Mouse (Mus musculus) gastrocnemius, postnatal 10 days (tissue): ENCODE measurements around the gene Gm11487. TPM values are rescaled to one million over a fixed set of nuclear protein-coding genes. Genes with fewer than 3 reads are reported as not detected.
"Not testable (repeated sequence)": the region's sequence is repeated elsewhere in the genome, so short reads cannot be mapped to it uniquely, and the experiment has no call there.

ENCODE experiments used
- DNase-seq: peaks from one replicate; pipeline ENCODE4 v3.0.0; 2021; ENCODE audit warnings: mixed read lengths
- long read RNA-seq, 2 experiments: library from polyadenylated mRNA; stranded (forward); transcript quantifications; one replicate each; pipeline ENCODE4 v2.0.0; 2021
- total RNA-seq, 2 experiments: library from RNA; stranded (reverse); gene quantifications; 2 replicates each; pipeline ENCODE4 v1.2.3; 2021

Gm11487 gene
- not detected for total RNA-seq
- long read RNA-seq, experiment 1 = 0 reads
- long read RNA-seq, experiment 2 = 0 reads

DNA sequence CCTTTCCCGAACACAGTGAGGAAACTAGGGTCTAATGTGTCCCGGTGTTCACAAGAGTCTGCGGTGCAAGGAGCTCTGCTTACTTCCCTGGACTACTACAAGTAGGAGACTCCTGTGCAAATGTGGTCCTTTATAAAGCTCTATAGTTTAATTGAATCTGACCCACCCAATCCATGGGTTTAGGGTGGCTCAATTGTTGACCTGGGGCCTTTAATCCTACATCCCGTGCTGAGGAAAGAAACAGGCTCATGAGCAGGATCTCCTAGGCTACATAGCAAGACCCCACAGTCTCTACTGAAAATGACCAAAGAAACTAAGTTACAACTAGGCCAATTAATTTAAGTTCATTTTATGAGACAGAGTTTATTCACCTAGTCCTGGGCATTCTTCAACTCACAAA, at the start of gene Gm11487:
Gm11487 (minus strand) TSS at position 101 of the 400 bp plus-strand sequence.
- not testable (repeated sequence) for DNase-seq

DNA sequence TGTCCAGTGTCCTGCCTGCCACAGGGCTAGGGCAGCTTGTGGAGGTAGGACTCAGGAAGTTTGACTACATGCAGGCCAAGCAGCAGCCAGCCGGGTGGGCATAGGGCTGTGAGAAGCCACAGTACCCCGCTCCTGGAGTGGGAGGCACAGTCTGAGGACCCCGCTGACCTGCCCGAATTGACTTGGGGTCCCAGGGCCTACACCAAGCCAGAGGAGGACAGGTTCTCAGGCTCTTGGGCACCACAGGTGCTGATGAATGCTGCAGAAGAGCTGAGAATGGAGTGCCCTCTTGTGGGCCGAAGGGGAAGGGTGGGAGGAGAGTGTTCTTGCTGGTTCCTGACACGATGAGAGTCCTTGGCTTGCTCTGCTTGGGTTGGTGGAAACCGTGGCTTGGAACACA, 39.8 kb upstream of the Gm11487 start:
- no peak for DNase-seq

DNA sequence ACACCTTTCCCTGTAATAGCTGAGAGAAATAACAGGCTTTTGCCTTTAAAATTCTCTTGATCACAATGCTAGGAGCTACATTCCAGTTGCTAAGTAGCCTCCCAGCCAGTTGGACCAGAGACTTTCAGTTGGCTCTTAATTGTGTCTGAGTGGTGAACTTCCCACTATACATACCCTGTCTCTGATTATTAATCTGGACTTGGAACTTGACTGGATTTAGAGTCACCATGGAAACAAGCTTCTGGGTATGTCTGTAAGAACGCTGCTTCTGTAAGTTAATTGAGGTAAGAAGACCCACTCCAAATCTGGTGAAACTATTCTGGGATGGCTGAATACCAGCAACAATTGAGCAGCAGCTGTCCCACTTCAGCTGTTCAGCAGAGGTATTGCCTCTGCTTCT, 37.7 kb upstream of the Gm11487 start:
- no peak for DNase-seq

DNA sequence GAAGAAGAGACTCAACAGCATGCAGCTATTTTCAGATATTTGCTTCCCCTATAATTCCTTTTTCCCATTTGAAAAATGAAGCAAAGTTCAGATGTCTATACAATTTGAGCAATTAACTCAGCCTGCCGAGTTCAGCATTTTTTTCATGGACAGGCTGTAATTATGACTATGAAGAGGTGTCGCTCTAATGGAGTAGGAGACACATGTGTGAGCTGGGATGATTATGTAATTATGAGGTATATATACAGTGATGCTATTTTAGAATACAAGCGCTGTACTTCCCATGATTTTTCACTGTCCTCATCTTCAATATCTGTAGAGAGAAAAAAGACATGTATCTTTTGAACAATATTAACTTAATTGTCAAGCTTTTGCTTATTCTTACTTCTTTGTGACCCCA, 21.0 kb upstream of the Gm11487 start:
- no peak for DNase-seq

DNA sequence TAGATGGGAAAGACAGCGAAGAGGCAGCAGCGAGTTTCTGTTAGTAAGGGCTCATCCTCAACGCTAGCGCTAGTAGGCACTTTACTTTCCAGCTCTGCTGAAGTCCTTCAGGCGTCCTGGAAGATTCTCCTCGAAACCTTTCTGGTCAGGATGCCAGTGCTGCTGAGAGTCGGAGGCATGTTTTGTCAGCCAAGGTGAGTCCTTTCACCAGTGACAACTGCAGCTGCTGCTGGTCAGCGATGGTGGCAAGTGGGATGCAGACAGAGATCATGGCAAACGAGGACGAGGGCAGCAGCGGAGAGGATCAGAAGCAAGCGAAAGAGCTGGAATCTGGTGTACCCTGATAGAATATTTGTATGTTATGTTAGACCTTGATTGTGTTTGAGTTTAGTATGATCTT, 18.2 kb upstream of the Gm11487 start:
- DNase-seq = no peak

DNA sequence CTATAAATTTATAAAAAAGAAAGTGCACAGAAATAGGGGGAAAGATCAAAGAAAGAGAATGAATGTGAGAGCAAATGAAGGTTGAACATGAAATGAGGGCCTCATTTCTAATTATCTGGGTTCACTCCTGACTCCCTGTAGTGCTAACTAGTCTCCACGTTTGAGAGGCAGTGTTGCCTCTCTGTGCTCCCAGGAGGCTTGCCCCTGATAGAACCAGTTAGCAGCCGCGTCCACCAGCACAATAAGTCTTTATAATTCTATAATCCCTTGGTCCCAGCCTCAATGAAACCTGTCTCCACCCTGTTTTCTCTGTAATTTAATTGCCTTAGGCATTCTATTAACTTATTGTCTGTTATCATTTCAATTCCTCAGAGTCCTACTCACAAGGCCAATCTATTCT, 38.3 kb downstream of the Gm11487 start:
- no peak for DNase-seq

Other genes with a start within 250 kb of the Gm11487 start
- not detected for gene Gm11238, start 202.8 kb upstream of the Gm11487 start, total RNA-seq
- gene Gm11237, start 217.9 kb upstream of the Gm11487 start, total RNA-seq = not detected
- not detected for gene Gm11236, start 233.0 kb upstream of the Gm11487 start, total RNA-seq